Mouse (Mus musculus) MEL (cell line): ENCODE measurements around the gene Zfp398. TPM values are rescaled to one million over a fixed set of nuclear protein-coding genes. Genes with fewer than 3 reads are reported as not detected.
"Not testable (repeated sequence)": the region's sequence is repeated elsewhere in the genome, so short reads cannot be mapped to it uniquely, and the experiment has no call there.

Experiments used
- DNase-seq: peaks from one replicate; pipeline ENCODE4 v3.0.0; 2011; ENCODE audit warnings: low read depth, low spot score
- H3K27ac ChIP-seq: 2 replicates; pipeline ENCODE4 v1.5.1; 2012; ENCODE audit warnings: low read depth, mild to moderate bottlenecking, control low read depth, low read length, moderate library complexity; ENCODE audit not compliant: control insufficient read depth
- H3K27me3 ChIP-seq, 2 experiments: fragments of 150-350 bp in 1 of 2; sonication (generic) in 1 of 2; 2 replicates each; pipeline ENCODE4 v1.6.1; 2012; ENCODE audit warnings: low read length in 2 of 2, mild to moderate bottlenecking in 2 of 2, improper control_type of control experiment in 1 of 2, moderate library complexity in 1 of 2; ENCODE audit not compliant: insufficient read depth in 2 of 2, control insufficient read depth in 1 of 2
- H3K36me3 ChIP-seq, 2 experiments: 2 replicates each; pipeline ENCODE4 v1.6.1; 2012 to 2014; ENCODE audit warnings: low read length in 2 of 2, improper control_type of control experiment in 1 of 2, inconsistent platforms in 1 of 2, mild to moderate bottlenecking in 1 of 2; ENCODE audit not compliant: insufficient read depth in 2 of 2, control insufficient read depth in 1 of 2
- H3K4me1 ChIP-seq, 2 experiments: fragments of 150-350 bp in 1 of 2; sonication (generic) in 1 of 2; 2 replicates each; pipeline ENCODE4 v1.6.1; 2012; ENCODE audit warnings: low read length in 2 of 2, improper control_type of control experiment in 1 of 2, mild to moderate bottlenecking in 1 of 2; ENCODE audit not compliant: insufficient read depth in 2 of 2, control insufficient read depth in 1 of 2
- H3K4me3 ChIP-seq, 2 experiments: fragments of 150-350 bp in 1 of 2; sonication (generic) in 1 of 2; 2 replicates each; pipeline ENCODE4 v1.5.1; 2012; ENCODE audit warnings: low read depth in 2 of 2, low read length in 2 of 2, mild to moderate bottlenecking in 2 of 2, moderate library complexity in 2 of 2, control low read depth in 1 of 2, improper control_type of control experiment in 1 of 2; ENCODE audit not compliant: control insufficient read depth in 1 of 2, insufficient read depth in 1 of 2
- H3K79me2 ChIP-seq: 2 replicates; pipeline ENCODE4 v1.6.1; 2012; ENCODE audit warnings: mild to moderate bottlenecking, low read length, moderate library complexity; ENCODE audit not compliant: control insufficient read depth, poor library complexity, insufficient read depth
- H3K9ac ChIP-seq: 2 replicates; pipeline ENCODE4 v1.6.1; 2012; ENCODE audit warnings: low read depth, mild to moderate bottlenecking, control low read depth, low read length, moderate library complexity; ENCODE audit not compliant: control insufficient read depth, poor library complexity, severe bottlenecking
- H3K9me3 ChIP-seq: fragments of 150-350 bp; sonication (generic); replicated peaks from 2 replicates; pipeline ENCODE4 v1.6.1; 2012; ENCODE audit warnings: mild to moderate bottlenecking, low read length, improper control_type of control experiment, moderate library complexity; ENCODE audit not compliant: insufficient read depth
- BHLHE40 ChIP-seq: IDR thresholded peaks from 2 replicates; pipeline ENCODE4 v1.6.1; 2012; ENCODE audit warnings: low read depth, mild to moderate bottlenecking, inconsistent platforms, low read length, improper control_type of control experiment, borderline replicate concordance
- CHD1 ChIP-seq: IDR thresholded peaks from 2 replicates; pipeline ENCODE4 v1.6.1; 2012; ENCODE audit warnings: low read depth, mild to moderate bottlenecking, inconsistent platforms, low read length, improper control_type of control experiment
- E2F4 ChIP-seq: IDR thresholded peaks from 2 replicates; pipeline ENCODE4 v1.6.1; 2011; ENCODE audit warnings: low read depth, low read length, improper control_type of control experiment, borderline replicate concordance
- ETS1 ChIP-seq: IDR thresholded peaks from 2 replicates; pipeline ENCODE4 v1.6.1; 2012; ENCODE audit warnings: low read depth, mild to moderate bottlenecking, inconsistent platforms, low read length, improper control_type of control experiment, moderate library complexity
- GABPA ChIP-seq: IDR thresholded peaks from 2 replicates; pipeline ENCODE4 v1.6.1; 2012; ENCODE audit warnings: low read depth, mild to moderate bottlenecking, inconsistent platforms, low read length, improper control_type of control experiment, moderate library complexity
- HCFC1 ChIP-seq: IDR thresholded peaks from 2 replicates; pipeline ENCODE4 v1.6.1; 2012; ENCODE audit warnings: low read depth, mild to moderate bottlenecking, inconsistent platforms, low read length, improper control_type of control experiment, moderate library complexity
- KAT2A ChIP-seq: conservative IDR thresholded peaks from 2 replicates; pipeline ENCODE4 v1.6.1; 2012; ENCODE audit warnings: low read depth, low read length, improper control_type of control experiment, inconsistent platforms
- MEF2A ChIP-seq: IDR thresholded peaks from 2 replicates; pipeline ENCODE4 v1.6.1; 2014; ENCODE audit warnings: low read depth, mild to moderate bottlenecking, inconsistent platforms, low read length, improper control_type of control experiment; ENCODE audit not compliant: poor library complexity, insufficient replicate concordance, severe bottlenecking; ENCODE audit errors: extremely low read depth
- POLR2A ChIP-seq, 2 experiments: IDR thresholded peaks; 2 replicates each; pipeline ENCODE4 v1.6.1; 2011 to 2012; ENCODE audit warnings: low read length in 2 of 2, mild to moderate bottlenecking in 2 of 2, control low read depth in 1 of 2, improper control_type of control experiment in 1 of 2, low read depth in 1 of 2, moderate library complexity in 1 of 2; ENCODE audit not compliant: control insufficient read depth in 1 of 2, insufficient read depth in 1 of 2, poor library complexity in 1 of 2
- SIN3A ChIP-seq: IDR thresholded peaks from 2 replicates; pipeline ENCODE4 v1.6.1; 2012; ENCODE audit warnings: low read length, improper control_type of control experiment, inconsistent platforms
- SMC3 ChIP-seq: IDR thresholded peaks from 2 replicates; pipeline ENCODE4 v1.6.1; 2011; ENCODE audit warnings: low read depth, low read length, improper control_type of control experiment
- TAL1 ChIP-seq: IDR thresholded peaks from 2 replicates; pipeline ENCODE4 v1.6.1; 2012; ENCODE audit warnings: mild to moderate bottlenecking, inconsistent platforms, low read length, moderate library complexity, mixed read lengths
- TBP ChIP-seq: IDR thresholded peaks from 2 replicates; pipeline ENCODE4 v1.8.0; 2011; ENCODE audit warnings: low read depth, low read length, improper control_type of control experiment
- TCF12 ChIP-seq: IDR thresholded peaks from 2 replicates; pipeline ENCODE4 v1.6.1; 2014; ENCODE audit warnings: low read depth, mild to moderate bottlenecking, inconsistent platforms, low read length, improper control_type of control experiment, moderate library complexity
- ZC3H11A ChIP-seq: IDR thresholded peaks from 2 replicates; pipeline ENCODE4 v1.6.1; 2012; ENCODE audit warnings: low read depth, mild to moderate bottlenecking, inconsistent platforms, low read length, improper control_type of control experiment
- ZMIZ1 ChIP-seq: IDR thresholded peaks from 2 replicates; pipeline ENCODE4 v1.6.1; 2012; ENCODE audit warnings: low read depth, mild to moderate bottlenecking, inconsistent platforms, low read length, improper control_type of control experiment, moderate library complexity
- ZNF384 ChIP-seq: IDR thresholded peaks from 2 replicates; pipeline ENCODE4 v1.6.1; 2012; ENCODE audit warnings: low read depth, mild to moderate bottlenecking, inconsistent platforms, low read length, improper control_type of control experiment
- polyA plus RNA-seq, 2 experiments: library from polyadenylated mRNA; stranded (reverse) in 1 of 2; unstranded in 1 of 2; fragments of >175 nt in 1 of 2; fragments of >200 nt in 1 of 2; gene quantifications; 2 replicates each; pipeline versions ENCODE4 v1.2.1 to v1.2.4; 2012; ENCODE audit warnings: low replicate concordance in 2 of 2, low read depth in 1 of 2; ENCODE audit not compliant: insufficient read length in 2 of 2, insufficient read depth in 1 of 2, missing spikeins in 1 of 2
- total RNA-seq: library from RNA; depleted of rRNA; stranded (reverse); fragments of 300-350 nt; gene quantifications from 2 replicates; pipeline ENCODE4 v1.2.3, GENCODE M21; 2012

Gene Zfp398
- total and polyA plus RNA-seq, 3 experiments, result 4.7 to 9.5 TPM; not detected in 1

DNA sequence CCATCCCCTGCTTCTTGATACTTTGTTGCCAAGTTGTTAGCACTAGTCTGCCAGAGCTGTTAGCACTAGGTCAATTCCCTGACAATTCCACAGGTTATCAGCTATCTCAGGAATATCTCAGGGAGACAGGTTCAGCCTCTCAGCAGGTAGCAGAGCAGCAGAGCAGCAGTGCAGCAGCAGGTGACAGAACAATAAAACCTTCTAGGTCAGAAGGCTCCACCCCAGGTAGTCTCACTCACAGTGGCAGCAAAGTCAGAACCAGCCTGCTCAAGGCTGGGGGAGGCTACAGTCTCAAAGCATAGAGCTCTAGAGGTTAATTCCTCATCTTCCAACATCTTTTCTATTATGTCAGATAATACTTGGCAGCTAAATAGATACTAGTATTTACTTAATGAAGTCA, 10.3 kb downstream of the Zfp398 start:
- Histone ChIP-seq H3K4me1 (peaks cover 4 to 9% of the 10 kb centered on the region in 2 experiments), H3K9ac (no peak overlapping the region), H3K79me2 (peaks cover 2% of the 10 kb centered on the region; the same call in 1 of the 2 replicates), H3K9me3 (no peaks in the 10 kb centered on the region), H3K27me3 (no peaks in the 10 kb centered on the region), H3K4me3 (no peak overlapping the region), H3K27ac (no peak overlapping the region), H3K36me3 (peaks cover 8 to 15% of the 10 kb centered on the region in 2 experiments)
- no peak for DNase-seq
- no peak for TF ChIP-seq ZMIZ1
- TF ChIP-seq HCFC1, result no peak
- no peak for TF ChIP-seq ZNF384

DNA sequence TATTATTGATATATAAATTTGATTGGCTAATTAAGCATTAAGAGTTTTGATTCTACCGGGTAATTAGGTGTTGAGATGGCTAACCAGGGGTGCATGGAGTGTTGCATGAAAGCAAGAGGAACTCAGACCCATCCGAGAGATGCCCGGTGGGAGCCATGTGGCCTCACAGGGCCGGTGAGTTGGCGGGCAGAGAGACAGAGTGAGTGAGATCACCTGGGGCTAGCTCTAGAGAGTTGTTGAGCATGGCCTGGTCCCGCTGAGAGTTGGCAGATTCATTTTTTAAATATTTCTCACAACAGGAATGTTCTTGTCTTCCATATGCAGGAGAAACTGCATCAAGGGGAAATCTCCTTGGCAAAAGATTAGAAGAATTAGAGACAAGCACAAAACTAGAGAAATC, 21.8 kb downstream of the Zfp398 start:
- Histone ChIP-seq H3K27ac (no peak overlapping the region), H3K4me1 (no peaks in the 10 kb centered on the region), H3K9me3 (no peaks in the 10 kb centered on the region), H3K27me3 (no peaks in the 10 kb centered on the region), H3K79me2 (no peaks in the 10 kb centered on the region), H3K9ac (no peak overlapping the region), H3K4me3 (no peak overlapping the region), H3K36me3 (peaks cover 0 to 14% of the 10 kb centered on the region in 2 experiments; a peak in 3 of 4 replicates)
- no peak for TF ChIP-seq SIN3A
- no peak for TF ChIP-seq POLR2A (IDR thresholded peaks at IDR 0.05; ENCODE audit: control insufficient read depth in 1 of 2, insufficient read depth in 1 of 2, low read depth in 1 of 2, low read length in 2 of 2, poor library complexity in 1 of 2)
- TF ChIP-seq SMC3, result no peak
- no peak for TF ChIP-seq ETS1
- no peak for TF ChIP-seq E2F4
- no peak for DNase-seq

DNA sequence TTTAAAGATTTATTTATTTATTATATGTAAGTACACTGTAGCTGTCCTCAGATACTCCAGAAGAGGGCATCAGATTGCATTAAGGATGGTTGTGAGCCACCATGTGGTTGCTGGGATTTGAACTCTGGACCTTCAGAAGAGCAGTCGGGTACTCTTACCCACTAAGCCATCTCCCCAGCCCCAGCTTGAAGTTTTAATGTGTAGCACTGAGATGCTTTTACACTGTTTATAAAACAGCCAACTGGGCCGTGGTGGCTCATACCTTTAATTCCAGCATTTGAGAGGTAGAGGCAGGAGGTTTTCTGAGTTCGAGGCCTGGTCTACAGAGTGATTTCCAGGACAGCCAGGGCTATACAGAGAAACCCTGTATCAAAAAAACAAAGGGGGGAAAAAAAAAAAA, 22.3 kb downstream of the Zfp398 start:
- H3K9ac ChIP-seq, H3K27ac ChIP-seq, H3K79me2 ChIP-seq, H3K27me3 ChIP-seq, H3K9me3 ChIP-seq, H3K4me3 ChIP-seq, DNase-seq, H3K4me1 ChIP-seq: not testable (repeated sequence)
- peaks cover 0 to 14% of the 10 kb centered on the region in 2 experiments; a peak in 3 of 4 replicates for H3K36me3 ChIP-seq
- TF ChIP-seq TBP (peak; percentile 91), ZNF384 (0 out of 2 replicates have a peak, but pooled peaks have one; percentile 3)

DNA sequence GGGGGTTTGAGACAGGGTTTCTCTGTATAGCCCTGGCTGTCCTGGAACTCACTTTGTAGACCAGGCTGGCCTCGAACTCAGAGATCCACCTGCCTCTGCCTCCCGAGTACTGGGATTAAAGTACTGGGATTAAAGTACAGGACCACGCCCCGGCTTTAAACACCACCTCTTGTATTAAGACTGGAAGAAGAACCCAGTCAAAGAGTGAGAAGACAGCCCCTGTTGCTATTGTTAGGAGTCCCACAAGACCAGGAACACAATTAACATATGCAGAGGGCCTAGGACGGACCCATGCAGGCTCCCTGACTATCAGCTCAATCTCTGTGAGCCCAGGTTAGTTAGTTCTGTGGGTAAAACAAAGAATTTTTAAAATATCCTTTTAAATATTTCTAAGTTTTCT, 36.8 kb downstream of the Zfp398 start:
- no peak for TF ChIP-seq MEF2A
- TF ChIP-seq BHLHE40, result no peak
- no peak for TF ChIP-seq SMC3
- no peak for TF ChIP-seq CHD1
- TF ChIP-seq TCF12, result no peak
- no peak for TF ChIP-seq ETS1
- no peak for TF ChIP-seq ZC3H11A
- no peak for TF ChIP-seq GABPA
- TF ChIP-seq KAT2A, result no peak
- TF ChIP-seq TAL1, result no peak
- TF ChIP-seq E2F4, result no peak
- TF ChIP-seq, all 39 proteins: peak for 0
- no peak overlapping the region for H3K9ac ChIP-seq
- H3K4me1 ChIP-seq, result no peaks in the 10 kb centered on the region
- peaks cover 0 to 3% of the 10 kb centered on the region in 2 experiments; a peak in 1 of 4 replicates for H3K36me3 ChIP-seq
- H3K27ac ChIP-seq, result no peak overlapping the region
- no peaks in the 10 kb centered on the region for H3K27me3 ChIP-seq
- no peaks in the 10 kb centered on the region for H3K9me3 ChIP-seq
- no peaks in the 10 kb centered on the region for H3K79me2 ChIP-seq
- H3K4me3 ChIP-seq, result no peak overlapping the region
- no peak for DNase-seq
